Mouse (Mus musculus) forelimb bud, embryonic 11.5 days (tissue): Measurements from ENCODE around the gene Gm17617.
"Not testable (repeated sequence)": the region's sequence is repeated elsewhere in the genome, so short reads cannot be mapped to it uniquely, and the experiment has no call there.

Experiments used
- DNase-seq: peaks from one replicate; pipeline ENCODE4 v3.0.0-alpha.2; 2012; ENCODE audit warnings: low read depth, low spot score

Gm17617 gene

GRCm38 (mm10) chr13:55135382-55135781 lies 2.0 kb upstream of the Gm17617 start:
- DNase-seq, result peak; percentile 19

DNA sequence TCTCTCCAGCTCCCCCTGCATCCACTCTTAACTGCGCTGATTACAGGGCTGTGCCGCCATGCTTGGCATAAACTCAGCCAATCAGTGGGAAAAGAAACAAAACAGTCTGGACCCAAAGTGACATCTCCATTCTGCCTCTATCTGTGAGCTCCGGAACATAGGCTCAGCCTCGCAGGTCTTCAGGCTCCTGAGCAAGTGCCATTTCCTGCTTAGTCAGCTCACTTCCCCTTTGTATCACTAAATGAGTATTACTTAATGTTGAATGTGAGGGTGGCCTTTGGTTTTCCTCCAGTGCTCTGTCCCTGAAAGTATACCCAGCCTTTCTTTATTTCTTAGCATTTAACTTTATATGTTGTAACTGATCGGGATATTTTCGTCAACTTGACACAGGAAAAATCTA lies 8.4 kb downstream of the Gm17617 start:
- DNase-seq, result no peak

- DNase-seq, result no peak
These were observed 19.0 kb downstream of the Gm17617 start for GRCm38 (mm10) chr13:55114375-55114774.

- DNase-seq, result no peak
These were observed 25.7 kb downstream of the Gm17617 start for GRCm38 (mm10) chr13:55107694-55108093.

DNA sequence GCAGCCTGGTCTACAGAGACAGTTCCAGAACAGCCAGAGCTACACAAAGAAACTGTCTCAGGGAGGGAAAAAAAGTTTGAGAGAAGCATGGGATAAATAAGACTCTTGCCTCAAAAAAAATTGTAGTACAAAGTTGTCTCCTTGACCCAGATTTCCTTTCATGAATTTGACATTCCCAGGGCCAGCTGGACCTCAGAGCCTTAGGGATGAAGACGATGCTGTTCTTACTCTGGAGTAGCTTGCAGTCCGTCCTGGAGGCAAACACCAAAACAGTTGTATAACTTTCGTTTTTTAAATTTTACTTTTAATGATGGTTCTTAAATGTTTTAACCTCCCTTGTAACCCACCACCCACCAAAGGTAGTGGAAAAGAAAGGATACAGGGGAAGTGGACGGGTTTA lies 26.2 kb downstream of the Gm17617 start:
- no peak for DNase-seq

DNA sequence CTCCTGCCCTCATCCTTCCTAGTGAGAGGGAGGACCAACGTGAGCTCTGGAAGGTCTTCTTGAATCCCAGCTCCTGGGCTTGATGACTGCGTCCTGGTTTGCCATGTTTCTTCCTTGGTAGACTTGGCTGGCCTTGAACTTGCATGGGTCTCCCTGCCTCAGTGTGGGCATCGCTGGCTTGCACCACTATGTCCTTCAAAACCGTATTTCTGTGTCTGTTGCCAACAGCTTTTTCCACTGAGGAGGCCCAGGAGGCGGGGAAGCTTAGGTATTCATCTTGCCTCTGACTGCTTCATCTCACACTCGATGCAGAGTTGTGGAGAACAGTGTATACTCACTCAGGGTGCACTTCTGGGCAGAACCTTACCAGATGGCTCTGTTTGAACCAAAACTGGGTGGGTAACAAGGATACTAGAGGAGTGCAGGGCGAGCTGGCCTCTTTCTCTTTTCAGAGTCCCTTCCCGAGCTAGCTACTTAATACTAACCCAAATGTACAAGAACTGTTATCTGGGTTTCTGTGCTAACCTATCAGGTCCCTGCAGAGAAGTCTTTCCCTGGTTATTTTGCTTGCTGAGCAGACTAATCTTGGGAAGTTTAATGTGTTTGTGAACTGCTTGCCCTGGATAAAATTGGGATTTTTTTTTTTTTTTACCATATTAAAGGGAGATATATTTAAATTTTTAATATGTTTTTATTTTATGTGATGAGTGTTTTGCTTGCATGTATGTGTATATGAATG lies 27.2 kb downstream of the Gm17617 start:
- peak; percentile 9 for DNase-seq

GRCm38 (mm10) chr13:55105045-55105952 lies 28.0 kb downstream of the Gm17617 start, which contains the start of gene Zfp346:
TSS of gene Zfp346 (plus strand) at chr13:55105311.
- peak; percentile 95 for DNase-seq

GRCm38 (mm10) chr13:55103351-55103750 lies 30.0 kb downstream of the Gm17617 start:
- DNase-seq, result no peak

DNA sequence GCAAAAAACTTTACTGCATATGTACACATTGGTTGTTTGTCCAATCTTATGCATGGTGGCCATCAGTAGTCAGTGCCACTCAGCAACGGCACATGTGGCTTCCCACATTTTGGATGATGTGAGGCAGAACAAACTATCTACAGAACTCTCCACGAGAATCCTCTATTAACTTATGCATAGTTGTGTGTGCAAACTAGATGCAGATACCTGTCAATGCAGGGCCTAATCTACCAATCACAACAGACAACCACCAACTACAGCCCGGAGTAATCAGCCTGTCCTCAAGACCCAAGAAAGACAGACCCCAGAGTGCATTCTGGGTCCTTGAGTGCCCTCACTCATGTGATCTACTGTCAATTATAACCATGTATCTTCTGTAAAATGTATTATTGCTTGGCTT lies 31.0 kb downstream of the Gm17617 start:
- no peak for DNase-seq

- no peak for DNase-seq
These were observed 31.7 kb downstream of the Gm17617 start for GRCm38 (mm10) chr13:55101627-55102026.

DNA sequence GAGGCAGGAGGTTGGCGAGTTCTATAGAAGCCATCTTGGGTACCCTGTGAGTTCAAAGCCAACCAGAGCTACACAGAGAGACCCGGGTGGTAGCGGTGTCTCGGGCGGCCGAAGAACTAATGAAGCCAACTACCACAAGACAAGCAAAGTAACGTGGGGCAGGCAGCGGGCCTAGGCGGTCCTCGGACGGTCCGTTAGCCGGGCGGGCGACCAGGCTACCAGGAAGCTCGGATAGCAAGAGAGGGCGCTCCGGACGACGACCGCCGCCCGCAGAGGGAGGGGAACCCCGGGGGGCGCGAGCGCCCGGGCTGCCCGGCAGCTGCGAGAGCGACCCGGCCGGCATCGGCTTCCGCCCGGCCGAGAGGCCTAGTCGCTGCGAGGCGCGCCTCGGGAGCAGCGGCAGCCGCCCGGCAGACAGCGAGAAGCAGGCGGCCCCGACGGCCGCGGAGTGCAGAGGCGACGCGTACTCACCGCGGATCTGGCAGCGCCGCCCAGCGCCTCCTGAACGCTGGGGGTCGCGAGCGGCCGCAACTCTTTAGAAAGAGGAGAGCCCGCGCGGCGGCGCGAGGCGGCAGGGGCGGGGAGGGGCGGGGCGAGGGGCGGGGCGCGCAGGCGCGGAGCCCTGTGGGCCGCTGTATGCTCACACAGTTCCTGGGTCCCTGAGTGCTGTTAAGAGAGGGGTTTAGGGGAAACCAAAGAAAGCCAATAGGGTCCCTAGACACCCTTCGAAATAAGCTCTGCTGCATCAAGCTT lies 33.4 kb downstream of the Gm17617 start, which contains the start of gene Uimc1:
Gene Uimc1 (minus strand): TSS at position 575 of the 753 bp plus-strand sequence.
- peak; percentile 84 for DNase-seq

GRCm38 (mm10) chr13:55099066-55099725 lies 34.2 kb downstream of the Gm17617 start:
- DNase-seq, result peak; percentile 7

DNA sequence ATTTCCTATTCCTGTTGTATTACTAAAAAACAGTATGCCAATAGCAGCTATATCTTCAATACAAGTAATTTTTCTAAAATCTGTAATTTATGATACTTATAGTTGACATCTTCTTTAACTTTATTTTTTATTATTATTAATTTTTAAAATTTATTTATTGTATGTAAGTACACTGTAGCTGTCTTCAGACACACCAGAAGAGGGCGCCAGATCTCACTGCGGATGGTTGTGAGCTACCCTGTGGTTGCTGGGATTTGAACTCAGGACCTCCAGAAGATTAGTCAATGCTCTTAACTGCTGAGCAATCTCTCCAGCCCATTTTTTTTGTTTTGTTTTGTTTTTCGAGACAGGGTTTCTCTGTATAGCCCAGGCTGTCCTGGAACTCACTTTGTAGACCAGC lies 35.5 kb downstream of the Gm17617 start:
- not testable (repeated sequence) for DNase-seq

GRCm38 (mm10) chr13:55092588-55092987 lies 40.8 kb downstream of the Gm17617 start:
- no peak for DNase-seq
